Mouse (Mus musculus) liver, embryonic 14.5 days (tissue): ENCODE data around the gene Glul.

Experiments used
- CTCF ChIP-seq: IDR thresholded peaks from 2 replicates; pipeline ENCODE4 v1.5.1; 2016; ENCODE audit warnings: antibody characterized with exemption, low read depth, control low read depth
- EP300 ChIP-seq: IDR thresholded peaks from 2 replicates; pipeline ENCODE4 v1.6.1; 2016; ENCODE audit warnings: antibody characterized with exemption, low read depth

DNA sequence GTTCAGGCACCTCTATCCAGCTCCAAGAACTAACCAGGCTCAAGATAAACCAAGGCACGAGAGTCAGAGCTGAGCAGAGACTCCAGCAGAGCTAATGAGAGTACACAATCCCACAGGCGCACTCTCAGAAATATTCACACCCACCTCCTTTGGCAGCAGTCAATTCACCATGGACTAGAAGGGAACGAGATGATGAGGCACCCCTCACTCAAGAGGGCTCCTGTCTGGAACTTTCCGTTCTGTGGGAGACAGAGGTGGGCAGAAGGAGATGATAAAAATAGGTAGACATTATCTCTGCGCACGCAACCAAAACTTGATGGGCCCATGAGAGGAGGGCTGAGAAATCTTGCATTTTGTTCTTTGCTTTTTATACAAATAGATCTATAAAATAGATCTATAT lies 25.7 kb upstream of the Glul start, which contains the start of gene Teddm1b:
- TF ChIP-seq CTCF (no peak), EP300 (no peak)
